Mouse (Mus musculus): ENCODE results near the gene Crcp.

DNA sequence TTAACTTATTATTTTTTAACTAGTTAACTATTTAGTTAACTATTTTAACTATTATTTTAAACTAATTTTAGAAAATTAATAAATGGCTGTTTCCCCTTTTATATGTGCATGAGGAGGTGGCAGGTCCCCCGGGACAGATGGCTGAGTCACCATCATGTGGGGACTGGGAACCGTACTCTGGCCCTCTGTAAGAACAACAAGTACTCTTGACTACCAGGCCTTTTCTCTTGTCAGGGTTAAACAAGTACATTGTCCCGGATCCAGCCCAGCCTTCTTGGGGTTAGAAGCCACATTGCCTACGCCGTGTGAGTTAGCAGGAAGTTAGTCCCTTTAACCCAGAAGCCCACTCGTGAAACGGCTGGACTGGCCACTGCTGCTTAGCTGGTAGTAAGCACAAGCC, 34.1 kb upstream of the Crcp start:
- no peak for TF ChIP-seq CTCF (IDR thresholded peaks at IDR 0.05; ENCODE audit: low read depth, low read length)
- TF ChIP-seq POLR2A (IDR thresholded peaks at IDR 0.05; ENCODE audit: borderline replicate concordance, low read depth, low read length), result no peak

All from bone marrow macrophage, adult 2 months (primary cell).